Mouse (Mus musculus): Measurements from ENCODE around the gene Ccdc69. TPM values are rescaled to one million over a fixed set of nuclear protein-coding genes. Genes with fewer than 3 reads are reported as not detected.

Ccdc69 gene
- polyA plus RNA-seq, 1 experiment from 2014 or later: 1.8 TPM

- Histone ChIP-seq H3K27me3 (ENCODE audit: control insufficient read depth, insufficient read depth, low read length) (no peaks in the 10 kb centered on the region), H3K27ac (ENCODE audit: low read length) (no peak overlapping the region), H3K9me3 (ENCODE audit: control insufficient read depth, low read depth, low read length) (no peaks in the 10 kb centered on the region), H3K4me1 (ENCODE audit: control insufficient read depth, insufficient read depth, low read length) (no peaks in the 10 kb centered on the region; the same call in 1 of the 2 replicates), H3K4me3 (ENCODE audit: low read depth, low read length) (no peak overlapping the region), H3K4me2 (replicated peaks; ENCODE audit: low read depth, low read length) (no peak overlapping the region), H3K9ac (replicated peaks; ENCODE audit: low read depth, low read length) (no peak overlapping the region), H3K36me3 (ENCODE audit: control insufficient read depth, insufficient read depth, low read length) (no peaks in the 10 kb centered on the region)
- WGBS: 80% methylated on average over 8 of the region's 8 CpGs
- no peak for ATAC-seq (ENCODE audit: insufficient number of reproducible peaks, insufficient read depth, low FRiP score, low read depth)
Measured at GRCm38 (mm10) chr11:55072467-55072866, 5.5 kb downstream of the Ccdc69 start.

DNA sequence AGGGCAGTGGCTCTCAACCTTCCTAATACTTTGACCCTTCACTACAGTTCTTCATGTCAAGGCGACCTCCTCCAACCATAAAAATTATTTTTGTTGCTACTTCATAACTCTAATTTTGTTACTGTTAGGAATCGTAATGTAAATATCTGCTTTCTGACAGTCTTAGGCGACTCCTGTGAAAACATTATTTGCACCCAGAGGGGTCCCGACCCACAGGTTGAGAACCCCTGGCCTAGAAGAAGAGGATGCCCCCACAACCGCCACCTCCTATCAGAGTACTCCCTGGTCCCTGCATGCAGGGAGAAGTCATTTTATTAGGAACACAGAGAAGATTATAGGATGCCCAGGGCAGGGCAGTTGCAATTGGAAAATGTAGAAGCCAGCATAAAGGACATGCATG lies 6.6 kb downstream of the Ccdc69 start:
- Histone ChIP-seq H3K4me1 (ENCODE audit: control insufficient read depth, insufficient read depth, low read length) (no peaks in the 10 kb centered on the region), H3K27me3 (ENCODE audit: control insufficient read depth, insufficient read depth, low read length) (no peaks in the 10 kb centered on the region), H3K4me3 (ENCODE audit: low read depth, low read length) (no peak overlapping the region), H3K27ac (ENCODE audit: low read length) (no peak overlapping the region), H3K9ac (replicated peaks; ENCODE audit: low read depth, low read length) (no peak overlapping the region), H3K36me3 (ENCODE audit: control insufficient read depth, insufficient read depth, low read length) (no peaks in the 10 kb centered on the region), H3K9me3 (ENCODE audit: control insufficient read depth, low read depth, low read length) (no peaks in the 10 kb centered on the region), H3K4me2 (replicated peaks; ENCODE audit: low read depth, low read length) (no peak overlapping the region)
- 83% methylated on average over 5 of the region's 5 CpGs for WGBS
- ATAC-seq (ENCODE audit: insufficient number of reproducible peaks, insufficient read depth, low FRiP score, low read depth): no peak

- 46% methylated on average over 2 of the region's 2 CpGs for WGBS
- Histone ChIP-seq H3K4me2 (replicated peaks; ENCODE audit: low read depth, low read length) (no peak overlapping the region), H3K9ac (replicated peaks; ENCODE audit: low read depth, low read length) (no peak overlapping the region), H3K4me3 (ENCODE audit: low read depth, low read length) (no peak overlapping the region), H3K4me1 (ENCODE audit: control insufficient read depth, insufficient read depth, low read length) (no peaks in the 10 kb centered on the region), H3K9me3 (ENCODE audit: control insufficient read depth, low read depth, low read length) (no peaks in the 10 kb centered on the region), H3K27me3 (ENCODE audit: control insufficient read depth, insufficient read depth, low read length) (no peaks in the 10 kb centered on the region), H3K27ac (ENCODE audit: low read length) (no peak overlapping the region), H3K36me3 (ENCODE audit: control insufficient read depth, insufficient read depth, low read length) (no peaks in the 10 kb centered on the region)
- no peak for ATAC-seq (ENCODE audit: insufficient number of reproducible peaks, insufficient read depth, low FRiP score, low read depth)
Measured at GRCm38 (mm10) chr11:55069023-55069422, 8.9 kb downstream of the Ccdc69 start.

DNA sequence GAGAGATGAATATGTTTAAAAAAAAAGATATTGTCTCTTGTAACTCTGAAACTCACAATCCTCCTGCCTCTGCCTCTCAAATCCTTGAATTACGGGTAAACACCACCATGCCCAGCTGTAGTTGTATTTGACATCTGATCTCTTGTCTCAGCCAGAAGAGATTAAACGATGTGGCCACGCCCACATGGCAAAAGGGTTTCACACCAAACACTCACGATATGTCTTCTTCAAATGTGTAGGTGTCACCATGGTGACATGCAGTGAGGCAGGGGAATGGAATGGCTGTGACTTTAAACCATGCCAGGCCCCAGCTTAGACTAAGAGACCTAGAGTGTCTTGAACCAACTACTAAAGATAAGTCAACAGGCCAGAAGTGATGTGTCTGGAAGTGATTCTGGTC lies 11.0 kb downstream of the Ccdc69 start:
- Histone ChIP-seq H3K9ac (replicated peaks; ENCODE audit: low read depth, low read length) (no peak overlapping the region), H3K4me3 (ENCODE audit: low read depth, low read length) (no peak overlapping the region), H3K36me3 (ENCODE audit: control insufficient read depth, insufficient read depth, low read length) (no peaks in the 10 kb centered on the region), H3K4me1 (ENCODE audit: control insufficient read depth, insufficient read depth, low read length) (no peaks in the 10 kb centered on the region), H3K27ac (ENCODE audit: low read length) (no peak overlapping the region), H3K4me2 (replicated peaks; ENCODE audit: low read depth, low read length) (no peak overlapping the region), H3K9me3 (ENCODE audit: control insufficient read depth, low read depth, low read length) (no peaks in the 10 kb centered on the region), H3K27me3 (ENCODE audit: control insufficient read depth, insufficient read depth, low read length) (no peaks in the 10 kb centered on the region)
- no peak for ATAC-seq (ENCODE audit: insufficient number of reproducible peaks, insufficient read depth, low FRiP score, low read depth)
- 54% methylated on average over 4 of the region's 4 CpGs for WGBS

DNA sequence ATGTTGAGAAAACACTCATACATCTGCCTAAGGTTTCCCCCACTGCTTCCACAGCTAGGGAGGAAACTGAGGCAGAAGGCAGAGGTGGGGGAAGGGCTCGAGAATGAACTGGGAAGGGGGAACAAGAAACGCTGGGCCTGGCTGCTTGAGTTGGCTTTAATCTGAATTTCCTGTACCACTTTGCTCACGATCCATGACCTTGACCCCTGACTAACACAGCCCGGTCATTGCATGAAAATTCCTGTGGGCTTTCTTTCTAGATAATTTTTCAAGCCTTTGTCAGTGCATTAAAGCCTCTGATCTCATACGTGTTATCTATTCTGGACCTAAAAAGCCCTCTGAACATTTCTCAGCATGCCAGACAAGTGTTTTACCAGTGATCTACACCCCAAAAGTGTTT lies 15.1 kb downstream of the Ccdc69 start:
- no peaks in the 10 kb centered on the region for H3K4me1 ChIP-seq (ENCODE audit: control insufficient read depth, insufficient read depth, low read length)
- ATAC-seq (ENCODE audit: insufficient number of reproducible peaks, insufficient read depth, low FRiP score, low read depth): no peak

DNA sequence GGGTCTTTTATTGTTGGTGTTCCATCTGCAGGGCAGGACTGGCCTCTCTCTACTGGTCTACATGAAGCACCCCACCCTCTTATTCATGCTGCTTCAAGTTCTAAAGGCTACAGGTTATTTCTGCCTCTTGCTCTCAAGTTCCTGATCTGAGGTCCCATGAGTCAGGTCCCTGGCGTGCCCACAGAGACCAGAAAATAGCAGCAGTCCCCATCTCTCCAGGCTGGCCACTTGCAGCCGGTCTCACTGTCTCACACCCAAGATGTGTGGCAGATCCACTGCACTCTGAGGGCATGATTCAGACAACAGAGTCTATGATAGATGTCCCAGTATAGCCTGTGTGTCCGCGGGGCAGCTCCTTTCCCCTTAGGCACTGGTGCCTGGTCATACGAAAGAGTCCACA lies 17.1 kb downstream of the Ccdc69 start:
- no peak overlapping the region for H3K4me3 ChIP-seq (ENCODE audit: low read depth, low read length)
- no peak overlapping the region for H3K9ac ChIP-seq (replicated peaks; ENCODE audit: low read depth, low read length)
- H3K27me3 ChIP-seq (ENCODE audit: control insufficient read depth, insufficient read depth, low read length): no peaks in the 10 kb centered on the region
- H3K9me3 ChIP-seq (ENCODE audit: control insufficient read depth, low read depth, low read length): no peaks in the 10 kb centered on the region
- no peak overlapping the region for H3K4me2 ChIP-seq (replicated peaks; ENCODE audit: low read depth, low read length)
- ATAC-seq (ENCODE audit: insufficient number of reproducible peaks, insufficient read depth, low FRiP score, low read depth): no peak
- WGBS: 90% methylated on average over 5 of the region's 5 CpGs
- H3K36me3 ChIP-seq (ENCODE audit: control insufficient read depth, insufficient read depth, low read length): no peaks in the 10 kb centered on the region
- no peaks in the 10 kb centered on the region for H3K4me1 ChIP-seq (ENCODE audit: control insufficient read depth, insufficient read depth, low read length)
- H3K27ac ChIP-seq (ENCODE audit: low read length): no peak overlapping the region

More for the DNA sequence above, 15.1 kb downstream of the Ccdc69 start:
- Histone ChIP-seq H3K9me3 (ENCODE audit: control insufficient read depth, low read depth, low read length) (no peaks in the 10 kb centered on the region), H3K27ac (ENCODE audit: low read length) (no peak overlapping the region), H3K4me3 (ENCODE audit: low read depth, low read length) (no peak overlapping the region), H3K27me3 (ENCODE audit: control insufficient read depth, insufficient read depth, low read length) (no peaks in the 10 kb centered on the region), H3K36me3 (ENCODE audit: control insufficient read depth, insufficient read depth, low read length) (no peaks in the 10 kb centered on the region), H3K4me2 (replicated peaks; ENCODE audit: low read depth, low read length) (no peak overlapping the region), H3K9ac (replicated peaks; ENCODE audit: low read depth, low read length) (no peak overlapping the region)
- 25% methylated on average over 5 of the region's 5 CpGs for WGBS

- ATAC-seq (ENCODE audit: insufficient number of reproducible peaks, insufficient read depth, low FRiP score, low read depth): no peak
- WGBS: 77% methylated on average over 3 of the region's 3 CpGs
- H3K4me2 ChIP-seq (replicated peaks; ENCODE audit: low read depth, low read length): no peak overlapping the region
- H3K4me3 ChIP-seq (ENCODE audit: low read depth, low read length): no peak overlapping the region
- H3K36me3 ChIP-seq (ENCODE audit: control insufficient read depth, insufficient read depth, low read length): no peaks in the 10 kb centered on the region
- H3K4me1 ChIP-seq (ENCODE audit: control insufficient read depth, insufficient read depth, low read length): no peaks in the 10 kb centered on the region
- H3K27me3 ChIP-seq (ENCODE audit: control insufficient read depth, insufficient read depth, low read length): no peaks in the 10 kb centered on the region
- no peak overlapping the region for H3K27ac ChIP-seq (ENCODE audit: low read length)
- H3K9ac ChIP-seq (replicated peaks; ENCODE audit: low read depth, low read length): no peak overlapping the region
- no peaks in the 10 kb centered on the region for H3K9me3 ChIP-seq (ENCODE audit: control insufficient read depth, low read depth, low read length)
Measured at GRCm38 (mm10) chr11:55057511-55057910, 20.4 kb downstream of the Ccdc69 start.

DNA sequence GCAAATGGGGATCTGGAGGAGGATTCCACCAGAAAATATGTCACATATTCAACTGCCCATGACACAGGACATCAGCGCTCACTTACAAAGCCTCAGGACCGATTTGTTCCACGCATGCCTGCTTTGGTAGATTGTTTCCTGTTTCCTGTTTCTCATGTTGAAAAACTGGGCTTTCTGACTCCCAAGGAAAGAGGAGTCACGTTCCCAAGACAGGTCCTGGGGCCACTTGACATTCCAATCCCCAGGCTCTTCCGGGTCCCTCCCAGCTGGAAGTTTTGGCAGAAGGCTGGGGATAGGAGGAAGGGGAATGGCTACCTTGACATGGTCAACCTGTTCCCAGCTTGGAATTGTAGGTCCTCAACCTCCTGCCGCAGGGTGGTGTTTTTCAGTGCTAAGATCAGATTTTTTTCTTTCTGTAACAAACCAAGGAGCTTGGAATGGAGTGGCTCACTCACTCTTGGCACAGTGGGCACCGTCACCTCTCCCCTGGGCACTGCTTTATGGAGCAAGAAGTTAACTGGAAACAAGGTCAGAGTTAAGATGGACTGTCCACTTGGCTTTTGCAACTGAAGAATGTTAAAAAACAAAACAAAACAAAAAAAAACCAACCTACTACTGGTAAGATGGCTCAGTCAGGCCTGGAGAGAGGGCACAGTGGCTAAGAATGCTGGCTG lies 27.0 kb downstream of the Ccdc69 start:
- Histone ChIP-seq H3K9me3 (ENCODE audit: control insufficient read depth, low read depth, low read length) (no peaks in the 10 kb centered on the region), H3K4me3 (ENCODE audit: low read depth, low read length) (no peak overlapping the region), H3K36me3 (ENCODE audit: control insufficient read depth, insufficient read depth, low read length) (no peaks in the 10 kb centered on the region), H3K27me3 (ENCODE audit: control insufficient read depth, insufficient read depth, low read length) (no peaks in the 10 kb centered on the region), H3K27ac (ENCODE audit: low read length) (no peak overlapping the region), H3K4me1 (ENCODE audit: control insufficient read depth, insufficient read depth, low read length) (no peaks in the 10 kb centered on the region), H3K4me2 (replicated peaks; ENCODE audit: low read depth, low read length) (no peak overlapping the region), H3K9ac (replicated peaks; ENCODE audit: low read depth, low read length) (no peak overlapping the region)
- ATAC-seq (ENCODE audit: insufficient number of reproducible peaks, insufficient read depth, low FRiP score, low read depth): no peak
- WGBS: 68% methylated on average over 7 of the region's 7 CpGs

- H3K9ac ChIP-seq (replicated peaks; ENCODE audit: low read depth, low read length): no peak overlapping the region
- WGBS: 55% methylated on average over 5 of the region's 5 CpGs
- ATAC-seq (ENCODE audit: insufficient number of reproducible peaks, insufficient read depth, low FRiP score, low read depth): no peak
- no peaks in the 10 kb centered on the region for H3K36me3 ChIP-seq (ENCODE audit: control insufficient read depth, insufficient read depth, low read length)
- no peaks in the 10 kb centered on the region for H3K9me3 ChIP-seq (ENCODE audit: control insufficient read depth, low read depth, low read length)
- H3K27ac ChIP-seq (ENCODE audit: low read length): no peak overlapping the region
- no peak overlapping the region for H3K4me2 ChIP-seq (replicated peaks; ENCODE audit: low read depth, low read length)
- H3K4me1 ChIP-seq (ENCODE audit: control insufficient read depth, insufficient read depth, low read length): no peaks in the 10 kb centered on the region
- H3K4me3 ChIP-seq (ENCODE audit: low read depth, low read length): no peak overlapping the region
- H3K27me3 ChIP-seq (ENCODE audit: control insufficient read depth, insufficient read depth, low read length): no peaks in the 10 kb centered on the region
Measured at GRCm38 (mm10) chr11:55046600-55046999, 31.3 kb downstream of the Ccdc69 start.

Measured in stomach, embryonic 14.5 days (tissue).